25 mouse cellular contexts compared by ENCODE assay signal in genomic region chr1:35944376-35944775, GRCm38 (mm10).
DNase-seq lines count a peak whose midpoint lies in the region; ATAC-seq and TF ChIP-seq lines count a peak whose summit lies in the region.
"Had no signal": no experiment of that assay in that cellular context is flagged by ENCODE, and none has a peak within 500 bp of the region (broad histone marks: within the 10 kb centered on the region; RNA-seq: fewer than 3 reads in every experiment).

No protein-coding gene starts in this region.

- H3K9ac ChIP-seq in forebrain, postnatal 0 days = no peak overlapping the region
- H3K9ac ChIP-seq in midbrain, postnatal 0 days (replicated peaks; ENCODE audit: low read length, poor library complexity, severe bottlenecking) = no peak overlapping the region
- no peak overlapping the region for H3K9ac ChIP-seq in midbrain, embryonic 12.5 days (replicated peaks)
- H3K9ac ChIP-seq: embryonic facial prominence, embryonic 12.5 days; kidney, embryonic 15.5 days had no signal

- no peaks in the 10 kb centered on the region for H3K36me3 ChIP-seq in forebrain, embryonic 10.5 days (replicated peaks)
- H3K36me3 ChIP-seq in forebrain, postnatal 0 days (ENCODE audit: insufficient read depth) = no peaks in the 10 kb centered on the region
- H3K36me3 ChIP-seq in midbrain, embryonic 10.5 days = no peaks in the 10 kb centered on the region
- no peaks in the 10 kb centered on the region for H3K36me3 ChIP-seq in midbrain, postnatal 0 days (ENCODE audit: insufficient read depth, low read length)
- H3K36me3 ChIP-seq in midbrain, embryonic 12.5 days = no peaks in the 10 kb centered on the region
- H3K36me3 ChIP-seq: embryonic facial prominence, embryonic 12.5 days; kidney, embryonic 15.5 days had no signal

- H3K4me2 ChIP-seq in forebrain, postnatal 0 days (ENCODE audit: low read depth) = no peak overlapping the region
- H3K4me2 ChIP-seq in midbrain, postnatal 0 days (ENCODE audit: low read depth, low read length, poor library complexity, severe bottlenecking) = no peak overlapping the region
- no peak overlapping the region for H3K4me2 ChIP-seq in midbrain, embryonic 12.5 days (replicated peaks)
- H3K4me2 ChIP-seq: embryonic facial prominence, embryonic 12.5 days; kidney, embryonic 15.5 days; liver, embryonic 11.5 days had no signal

- peaks cover 6% of the 10 kb centered on the region; the same call in 1 of the 2 replicates for H3K9me3 ChIP-seq in forebrain, embryonic 10.5 days
- no peaks in the 10 kb centered on the region for H3K9me3 ChIP-seq in forebrain, postnatal 0 days (ENCODE audit: low read length)
- peaks cover 9% of the 10 kb centered on the region; the same call in 1 of the 2 replicates for H3K9me3 ChIP-seq in midbrain, embryonic 10.5 days (replicated peaks)
- no peaks in the 10 kb centered on the region for H3K9me3 ChIP-seq in midbrain, postnatal 0 days (ENCODE audit: low read length)
- H3K9me3 ChIP-seq in midbrain, embryonic 12.5 days = no peaks in the 10 kb centered on the region
- H3K9me3 ChIP-seq: embryonic facial prominence, embryonic 12.5 days; kidney, embryonic 15.5 days had no signal

- H3K4me1 ChIP-seq in forebrain, embryonic 10.5 days = peaks cover 42% of the 10 kb centered on the region
- H3K4me1 ChIP-seq in forebrain, postnatal 0 days (ENCODE audit: insufficient read depth) = no peaks in the 10 kb centered on the region
- H3K4me1 ChIP-seq in midbrain, embryonic 10.5 days = peaks cover 51% of the 10 kb centered on the region
- 0 out of 2 replicates have a peak, but pooled peaks cover 5% of the 10 kb centered on the region for H3K4me1 ChIP-seq in midbrain, postnatal 0 days (ENCODE audit: insufficient read depth, low read length)
- H3K4me1 ChIP-seq in midbrain, embryonic 12.5 days = peaks cover 38% of the 10 kb centered on the region
- H3K4me1 ChIP-seq: embryonic facial prominence, embryonic 12.5 days had no signal

- peak overlapping the region; percentile 77 for H3K27ac ChIP-seq in forebrain, embryonic 10.5 days
- H3K27ac ChIP-seq in forebrain, postnatal 0 days (ENCODE audit: low read depth, low read length) = no peak overlapping the region
- H3K27ac ChIP-seq in midbrain, embryonic 10.5 days (replicated peaks) = peak overlapping the region; percentile 79
- H3K27ac ChIP-seq in midbrain, postnatal 0 days (ENCODE audit: low read depth, low read length) = no peak overlapping the region
- H3K27ac ChIP-seq in midbrain, embryonic 12.5 days (replicated peaks) = peak overlapping the region; percentile 35
- H3K27ac ChIP-seq: embryonic facial prominence, embryonic 12.5 days; hindbrain, postnatal 0 days; kidney, embryonic 15.5 days; stomach, postnatal 0 days had no signal

- H3K27me3 ChIP-seq in forebrain, embryonic 10.5 days (ENCODE audit: poor library complexity, severe bottlenecking) = no peaks in the 10 kb centered on the region
- H3K27me3 ChIP-seq in forebrain, postnatal 0 days (ENCODE audit: insufficient read depth, low read length) = no peaks in the 10 kb centered on the region
- H3K27me3 ChIP-seq in midbrain, embryonic 10.5 days (ENCODE audit: low read depth, poor library complexity, severe bottlenecking) = no peaks in the 10 kb centered on the region
- no peaks in the 10 kb centered on the region for H3K27me3 ChIP-seq in midbrain, postnatal 0 days (ENCODE audit: insufficient read depth, low read length)
- no peaks in the 10 kb centered on the region for H3K27me3 ChIP-seq in midbrain, embryonic 12.5 days
- H3K27me3 ChIP-seq: embryonic facial prominence, embryonic 12.5 days; kidney, embryonic 15.5 days had no signal

- DNase-seq in forebrain, embryonic 10.5 days (ENCODE audit: extremely low spot score, low spot score) = no peak
- no peak for DNase-seq in forebrain, postnatal 0 days
- DNase-seq in midbrain, embryonic 10.5 days (ENCODE audit: low spot score) = peak; percentile 51
- DNase-seq in midbrain, postnatal 0 days (ENCODE audit: low spot score) = no peak
- peak; percentile 46 for DNase-seq in WW6 (ENCODE audit: low read depth, low spot score)
- no peak for DNase-seq in frontal cortex, adult 2 months (ENCODE audit: extremely low spot score in 1 of 2, low spot score in 1 of 2)
- DNase-seq in spleen, adult 12 weeks (ENCODE audit: low spot score) = no peak
- DNase-seq: adrenal gland, postnatal 10 days; cerebellum, adult 11-12 months; cerebellum, postnatal 14 days; gastrocnemius, postnatal 36 days; kidney, postnatal 4 days; layer of hippocampus, adult 9-11 months; lung, adult 2 months had no signal

- no peak overlapping the region for H3K4me3 ChIP-seq in forebrain, embryonic 10.5 days
- no peak overlapping the region for H3K4me3 ChIP-seq in forebrain, postnatal 0 days (ENCODE audit: low read depth, low read length)
- H3K4me3 ChIP-seq in midbrain, embryonic 10.5 days = no peak overlapping the region
- H3K4me3 ChIP-seq in midbrain, postnatal 0 days (ENCODE audit: low read depth, low read length) = no peak overlapping the region
- no peak overlapping the region for H3K4me3 ChIP-seq in midbrain, embryonic 12.5 days
- H3K4me3 ChIP-seq: embryonic facial prominence, embryonic 12.5 days; erythroblast, embryonic 14.5 days; kidney, embryonic 15.5 days; megakaryocyte, embryonic 14.5 days; myocyte had no signal

- ATAC-seq in forebrain, postnatal 0 days = no peak
- no peak for ATAC-seq in midbrain, postnatal 0 days (ENCODE audit: low FRiP score)
- peak; percentile 48 for ATAC-seq in midbrain, embryonic 12.5 days (ENCODE audit: low FRiP score, low read depth)
- ATAC-seq: activated CD4-positive, CD25-positive, alpha-beta regulatory T cell, adult 4 months; hindbrain, postnatal 0 days; intestine, postnatal 0 days had no signal

- TF ChIP-seq CTCF in forebrain, postnatal 0 days (IDR thresholded peaks at IDR 0.05; ENCODE audit: low read depth) = no peak
- no peak for TF ChIP-seq CTCF in midbrain, postnatal 0 days (IDR thresholded peaks at IDR 0.05)

- WGBS in forebrain, embryonic 10.5 days = 27% methylated on average over 5 of the region's 5 CpGs
- WGBS in forebrain, postnatal 0 days = 25% methylated on average over 5 of the region's 5 CpGs
- WGBS in midbrain, embryonic 10.5 days = 14% methylated on average over 5 of the region's 5 CpGs
- WGBS in midbrain, postnatal 0 days = 22% methylated on average over 5 of the region's 5 CpGs
- WGBS in midbrain, embryonic 12.5 days = 8% methylated on average over 5 of the region's 5 CpGs

Comparison
In these comparisons a context has a peak if more than half of its experiments do, and no peak if none do; other contexts are left out.
1. DNase-seq: peak in midbrain, embryonic 10.5 days (single experiment) and WW6 (single experiment); none in forebrain, embryonic 10.5 days (single experiment), forebrain, postnatal 0 days (single experiment), midbrain, postnatal 0 days (single experiment), frontal cortex, adult 2 months (0 of 2) and spleen, adult 12 weeks (single experiment).
2. H3K27ac ChIP-seq: peak in forebrain, embryonic 10.5 days (single experiment), midbrain, embryonic 10.5 days (single experiment) and midbrain, embryonic 12.5 days (single experiment); none in forebrain, postnatal 0 days (single experiment) and midbrain, postnatal 0 days (single experiment).